Comparison of ENCODE assay signal across 9 mouse cellular contexts in the genomic region with DNA sequence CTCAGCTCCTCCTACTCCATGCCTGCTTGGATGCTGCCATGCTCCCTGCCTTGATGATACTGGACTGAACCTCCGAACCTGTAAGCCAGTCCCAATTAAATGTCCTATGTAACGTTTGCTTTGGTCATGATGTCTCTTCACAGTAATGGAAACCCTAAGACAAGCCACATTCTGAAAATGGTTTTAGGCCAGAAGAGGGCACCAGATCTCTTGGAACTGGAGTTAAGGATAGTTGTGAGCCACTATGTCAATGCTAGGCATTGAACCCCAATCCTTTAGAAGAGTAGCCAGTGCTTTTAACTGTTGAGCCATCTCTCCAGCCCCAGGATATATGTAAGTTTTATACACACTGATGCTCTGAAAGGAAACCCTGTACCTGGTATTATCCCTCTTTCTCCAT. TPM values are rescaled to one million over a fixed set of nuclear protein-coding genes. Genes with fewer than 3 reads are reported as not detected.
A peak's percentile ranks its signal among the peaks of the same experiment; 100 is the strongest.
DNase-seq lines count a peak whose midpoint lies in the region; ATAC-seq and TF ChIP-seq lines count a peak whose summit lies in the region.
"Had no signal": no experiment of that assay in that cellular context is flagged by ENCODE, and none has a peak within 500 bp of the region (broad histone marks: within the 10 kb centered on the region; RNA-seq: fewer than 3 reads in every experiment).

No protein-coding gene starts in this region.

- H3K36me3 ChIP-seq in forebrain, embryonic 14.5 days (ENCODE audit: control insufficient read depth, insufficient read depth, low read length): no peaks in the 10 kb centered on the region
- no peaks in the 10 kb centered on the region for H3K36me3 ChIP-seq in forebrain, embryonic 11.5 days (ENCODE audit: control insufficient read depth, insufficient read depth, low read length)
- no peaks in the 10 kb centered on the region for H3K36me3 ChIP-seq in liver, embryonic 14.5 days (replicated peaks; ENCODE audit: control insufficient read depth, insufficient read depth, low read depth)
- no peaks in the 10 kb centered on the region for H3K36me3 ChIP-seq in liver, embryonic 11.5 days (ENCODE audit: control insufficient read depth, insufficient read depth, low read length)
- H3K36me3 ChIP-seq in midbrain, embryonic 11.5 days (ENCODE audit: control insufficient read depth, insufficient read depth, low read length): no peaks in the 10 kb centered on the region

- no peak for TF ChIP-seq POLR2A in brain, embryonic 14.5 days (IDR thresholded peaks at IDR 0.05; ENCODE audit: borderline replicate concordance, extremely low read depth, insufficient read depth, insufficient read length, poor library complexity, severe bottlenecking)

- WGBS in forebrain, embryonic 14.5 days: 55% methylated on average over 2 of the region's 2 CpGs
- 43% methylated on average over 2 of the region's 2 CpGs for WGBS in forebrain, embryonic 11.5 days
- 39% methylated on average over 2 of the region's 2 CpGs for WGBS in liver, embryonic 14.5 days (ENCODE audit: insufficient replicate concordance)
- WGBS in liver, embryonic 11.5 days: 45% methylated on average over 2 of the region's 2 CpGs
- 50% methylated on average over 2 of the region's 2 CpGs for WGBS in midbrain, embryonic 11.5 days

- no peaks in the 10 kb centered on the region for H3K4me1 ChIP-seq in forebrain, embryonic 14.5 days (ENCODE audit: control insufficient read depth, insufficient read depth, low read length)
- H3K4me1 ChIP-seq in forebrain, embryonic 11.5 days (replicated peaks; ENCODE audit: control insufficient read depth, insufficient read depth, low read length): no peaks in the 10 kb centered on the region
- no peaks in the 10 kb centered on the region for H3K4me1 ChIP-seq in liver, embryonic 14.5 days (replicated peaks; ENCODE audit: control insufficient read depth in 2 of 2, insufficient read depth in 2 of 2, low read length in 1 of 2)
- H3K4me1 ChIP-seq in liver, embryonic 11.5 days (replicated peaks; ENCODE audit: control insufficient read depth, insufficient read depth, low read length): no peaks in the 10 kb centered on the region
- no peaks in the 10 kb centered on the region for H3K4me1 ChIP-seq in midbrain, embryonic 11.5 days (ENCODE audit: control insufficient read depth, insufficient read depth, low read length)

- H3K27ac ChIP-seq in forebrain, embryonic 14.5 days (ENCODE audit: low read depth, low read length): no peak overlapping the region
- no peak overlapping the region for H3K27ac ChIP-seq in forebrain, embryonic 11.5 days (ENCODE audit: low read depth, low read length)
- H3K27ac ChIP-seq in liver, embryonic 14.5 days: no peak overlapping the region
- no peak overlapping the region for H3K27ac ChIP-seq in liver, embryonic 11.5 days (ENCODE audit: low read depth, low read length)
- no peak overlapping the region for H3K27ac ChIP-seq in midbrain, embryonic 11.5 days (ENCODE audit: low read depth, low read length)

- no peak overlapping the region for H3K4me2 ChIP-seq in forebrain, embryonic 14.5 days (ENCODE audit: low read length)
- H3K4me2 ChIP-seq in forebrain, embryonic 11.5 days (ENCODE audit: low read depth, low read length, severe bottlenecking): no peak overlapping the region
- H3K4me2 ChIP-seq in liver, embryonic 14.5 days (ENCODE audit: low read depth): no peak overlapping the region
- no peak overlapping the region for H3K4me2 ChIP-seq in liver, embryonic 11.5 days
- H3K4me2 ChIP-seq in midbrain, embryonic 11.5 days: no peak overlapping the region

- no peak for TF ChIP-seq EP300 in liver, embryonic 14.5 days (IDR thresholded peaks at IDR 0.05; ENCODE audit: low read depth)

- ATAC-seq in forebrain, embryonic 14.5 days: no peak
- ATAC-seq in forebrain, embryonic 11.5 days (replicated peaks; ENCODE audit: low FRiP score): no peak
- no peak for ATAC-seq in liver, embryonic 14.5 days (ENCODE audit: insufficient read depth)
- ATAC-seq in liver, embryonic 11.5 days (replicated peaks; ENCODE audit: low FRiP score): no peak
- no peak for ATAC-seq in midbrain, embryonic 11.5 days (ENCODE audit: low FRiP score)

- H3K27me3 ChIP-seq in forebrain, embryonic 14.5 days (replicated peaks; ENCODE audit: control insufficient read depth, insufficient read depth, low read length): no peaks in the 10 kb centered on the region
- H3K27me3 ChIP-seq in forebrain, embryonic 11.5 days (ENCODE audit: control insufficient read depth, insufficient read depth, low read length): no peaks in the 10 kb centered on the region
- H3K27me3 ChIP-seq in liver, embryonic 14.5 days (ENCODE audit: control insufficient read depth, insufficient read depth, low read length): no peaks in the 10 kb centered on the region
- H3K27me3 ChIP-seq in liver, embryonic 11.5 days (replicated peaks; ENCODE audit: control insufficient read depth, insufficient read depth, low read length): no peaks in the 10 kb centered on the region
- no peaks in the 10 kb centered on the region for H3K27me3 ChIP-seq in midbrain, embryonic 11.5 days (ENCODE audit: control insufficient read depth, insufficient read depth, low read length)

- H3K4me3 ChIP-seq in forebrain, embryonic 14.5 days (ENCODE audit: low read depth, low read length): no peak overlapping the region
- no peak overlapping the region for H3K4me3 ChIP-seq in forebrain, embryonic 11.5 days (ENCODE audit: low read depth, low read length)
- H3K4me3 ChIP-seq in liver, embryonic 14.5 days (ENCODE audit: insufficient read depth in 1 of 2, low read depth in 2 of 2, low read length in 2 of 2): no peak overlapping the region
- H3K4me3 ChIP-seq in liver, embryonic 11.5 days (ENCODE audit: low read depth, low read length): no peak overlapping the region
- H3K4me3 ChIP-seq in midbrain, embryonic 11.5 days (ENCODE audit: low read depth, low read length): no peak overlapping the region

- no peak overlapping the region for H3K9ac ChIP-seq in forebrain, embryonic 14.5 days (ENCODE audit: low read length)
- no peak overlapping the region for H3K9ac ChIP-seq in forebrain, embryonic 11.5 days (ENCODE audit: low read length)
- no peak overlapping the region for H3K9ac ChIP-seq in liver, embryonic 14.5 days (replicated peaks)
- H3K9ac ChIP-seq in liver, embryonic 11.5 days (ENCODE audit: low read depth, low read length): no peak overlapping the region
- H3K9ac ChIP-seq in midbrain, embryonic 11.5 days (ENCODE audit: low read length): no peak overlapping the region

- no peaks in the 10 kb centered on the region for H3K9me3 ChIP-seq in forebrain, embryonic 14.5 days (replicated peaks; ENCODE audit: control insufficient read depth, low read length)
- no peaks in the 10 kb centered on the region for H3K9me3 ChIP-seq in forebrain, embryonic 11.5 days (ENCODE audit: control insufficient read depth, low read length)
- H3K9me3 ChIP-seq in liver, embryonic 14.5 days (ENCODE audit: control insufficient read depth, low read length): no peaks in the 10 kb centered on the region
- H3K9me3 ChIP-seq in liver, embryonic 11.5 days (ENCODE audit: control insufficient read depth, low read length): no peaks in the 10 kb centered on the region
- H3K9me3 ChIP-seq in midbrain, embryonic 11.5 days (ENCODE audit: control insufficient read depth, low read length): no peaks in the 10 kb centered on the region

- peak; percentile 38; the same call in 1 of the 2 replicates for TF ChIP-seq CTCF in liver, embryonic 14.5 days (IDR thresholded peaks at IDR 0.05; ENCODE audit: low read depth)
- peak; percentile 33; the same call in 1 of the 2 replicates for TF ChIP-seq CTCF in brain, embryonic 14.5 days (IDR thresholded peaks at IDR 0.05; ENCODE audit: borderline replicate concordance, extremely low read depth, insufficient read depth, insufficient read length)

- peak; percentile 47 for DNase-seq in forebrain, embryonic 14.5 days (ENCODE audit: low spot score)
- DNase-seq in forebrain, embryonic 11.5 days (ENCODE audit: low spot score): no peak
- no peak for DNase-seq in liver, embryonic 14.5 days (ENCODE audit: low read depth in 3 of 3, low spot score in 3 of 3)
- no peak for DNase-seq in liver, embryonic 11.5 days (ENCODE audit: low spot score)
- peak; percentile 53 for DNase-seq in brain, embryonic 14.5 days (ENCODE audit: low read depth)
- DNase-seq in retina, embryonic 14.5 days (ENCODE audit: low spot score): peak; percentile 45
- no peak for DNase-seq in Muller cell, postnatal 12 days (ENCODE audit: inconsistent ontology term)
- DNase-seq in midbrain, embryonic 11.5 days (ENCODE audit: low spot score, missing footprints): no peak

RNA-seq across cellular contexts. Expression of gene Dgcr6, which starts 20.9 kb away (rescaled TPM):
- polyA plus RNA-seq in forebrain, embryonic 14.5 days (2014; fragmentation: Nextera tagmentation; extraction: Ambion mirVana): 164 and 179 TPM in 2 replicates
- 134 and 148 TPM in 2 replicates for polyA plus RNA-seq in forebrain, embryonic 11.5 days (2014; fragmentation: Nextera tagmentation; extraction: Ambion mirVana)
- polyA plus RNA-seq in liver, embryonic 14.5 days (2012; rRNA removed): 11.4 and 12.5 TPM in 2 replicates
- polyA plus RNA-seq in liver, embryonic 14.5 days (2014; fragmentation: Nextera tagmentation; extraction: Ambion mirVana): 22.1 and 22.5 TPM in 2 replicates
- 74.1 and 79.8 TPM in 2 replicates for polyA plus RNA-seq in liver, embryonic 11.5 days (2014; fragmentation: Nextera tagmentation; extraction: Ambion mirVana)
- polyA plus RNA-seq in brain, embryonic 14.5 days (2012; rRNA removed): 110 and 137 TPM in 2 replicates
- polyA plus RNA-seq in midbrain, embryonic 11.5 days (2014; fragmentation: Nextera tagmentation; extraction: Ambion mirVana): 128 and 134 TPM in 2 replicates

RNA-seq across cellular contexts. Expression of gene Vpreb2, which starts 51.5 kb away (rescaled TPM):
- 0.32 TPM in 1 of 2 replicates, not detected in the other for polyA plus RNA-seq in forebrain, embryonic 14.5 days (2014; fragmentation: Nextera tagmentation; extraction: Ambion mirVana)
- not detected in 2 replicates for polyA plus RNA-seq in forebrain, embryonic 11.5 days (2014; fragmentation: Nextera tagmentation; extraction: Ambion mirVana)
- 0.13 and 0.38 TPM in 2 replicates for polyA plus RNA-seq in liver, embryonic 14.5 days (2012; rRNA removed)
- polyA plus RNA-seq in liver, embryonic 14.5 days (2014; fragmentation: Nextera tagmentation; extraction: Ambion mirVana): 0.66 and 0.88 TPM in 2 replicates
- polyA plus RNA-seq in liver, embryonic 11.5 days (2014; fragmentation: Nextera tagmentation; extraction: Ambion mirVana): not detected in 2 replicates
- 0.10 TPM in 1 of 2 replicates, not detected in the other for polyA plus RNA-seq in brain, embryonic 14.5 days (2012; rRNA removed)
- not detected in 2 replicates for polyA plus RNA-seq in midbrain, embryonic 11.5 days (2014; fragmentation: Nextera tagmentation; extraction: Ambion mirVana)
- polyA plus RNA-seq: gonadal fat pad, adult 2 months had no signal

RNA-seq across cellular contexts. Expression of gene Prodh, which starts 58.3 kb away (rescaled TPM):
- 3.1 and 3.3 TPM in 2 replicates for polyA plus RNA-seq in forebrain, embryonic 14.5 days (2014; fragmentation: Nextera tagmentation; extraction: Ambion mirVana)
- 10.2 and 12.2 TPM in 2 replicates for polyA plus RNA-seq in forebrain, embryonic 11.5 days (2014; fragmentation: Nextera tagmentation; extraction: Ambion mirVana)
- polyA plus RNA-seq in liver, embryonic 14.5 days (2012; rRNA removed): 4.3 and 5.5 TPM in 2 replicates
- polyA plus RNA-seq in liver, embryonic 14.5 days (2014; fragmentation: Nextera tagmentation; extraction: Ambion mirVana): 2.6 and 3.2 TPM in 2 replicates
- 16.5 and 19.1 TPM in 2 replicates for polyA plus RNA-seq in liver, embryonic 11.5 days (2014; fragmentation: Nextera tagmentation; extraction: Ambion mirVana)
- 6.5 and 8.0 TPM in 2 replicates for polyA plus RNA-seq in brain, embryonic 14.5 days (2012; rRNA removed)
- polyA plus RNA-seq in midbrain, embryonic 11.5 days (2014; fragmentation: Nextera tagmentation; extraction: Ambion mirVana): 6.9 and 7.6 TPM in 2 replicates

Comparison
In these comparisons a context has a peak if more than half of its experiments do, and no peak if none do; other contexts are left out.
1. DNase-seq: peak in forebrain, embryonic 14.5 days (single experiment), brain, embryonic 14.5 days (single experiment) and retina, embryonic 14.5 days (single experiment); none in forebrain, embryonic 11.5 days (single experiment), liver, embryonic 14.5 days (0 of 3), liver, embryonic 11.5 days (single experiment), Muller cell, postnatal 12 days (single experiment) and midbrain, embryonic 11.5 days (single experiment).